Comparison of ENCODE assay signal across 19 mouse cellular contexts in the genomic region with DNA sequence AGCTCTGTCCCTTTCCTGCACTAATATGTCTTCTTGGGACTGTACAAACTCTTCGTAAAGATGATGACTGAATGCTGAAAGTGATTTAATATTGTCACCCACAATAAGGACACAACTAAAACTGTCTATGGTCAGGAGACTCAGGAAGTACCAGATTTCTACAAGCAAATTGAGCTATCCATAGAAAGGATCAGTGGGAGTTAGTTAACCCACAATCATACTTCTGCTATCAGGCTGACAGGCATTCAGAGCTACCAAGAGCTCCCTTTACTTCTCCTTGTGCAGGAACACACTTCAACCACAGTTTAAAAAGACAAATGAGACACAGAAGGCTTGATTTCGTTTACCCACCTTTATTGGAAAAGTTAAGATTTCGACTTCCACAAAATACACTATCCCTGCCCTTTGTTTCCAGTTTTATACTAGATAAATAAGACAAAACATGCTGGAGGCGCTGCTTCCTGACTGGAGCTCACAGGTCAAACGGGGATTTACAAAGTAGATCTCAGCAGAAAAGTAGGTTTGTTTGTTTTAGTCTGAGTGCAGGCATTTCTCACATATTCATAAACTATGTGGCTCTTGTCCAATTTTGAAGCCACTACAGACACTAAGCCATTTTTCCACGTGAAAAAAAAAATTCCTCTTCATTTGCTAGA.
"Had no signal": no experiment of that assay in that cellular context is flagged by ENCODE, and none has a peak within 500 bp of the region (broad histone marks: within the 10 kb centered on the region; RNA-seq: fewer than 3 reads in every experiment).

No protein-coding gene starts in this region.

- H3K4me1 ChIP-seq: liver, embryonic 13.5 days; liver, embryonic 15.5 days; megakaryocyte, embryonic 14.5 days; neural tube, embryonic 12.5 days had no signal

- H3K4me3 ChIP-seq: liver, embryonic 13.5 days; liver, embryonic 15.5 days; lung, embryonic 15.5 days; megakaryocyte, embryonic 14.5 days; midbrain, embryonic 12.5 days; neural tube, embryonic 12.5 days had no signal

- H3K4me2 ChIP-seq: liver, embryonic 13.5 days; liver, embryonic 15.5 days; lung, embryonic 15.5 days; midbrain, embryonic 12.5 days; neural tube, embryonic 12.5 days had no signal

- H3K9me3 ChIP-seq: liver, embryonic 13.5 days; liver, embryonic 15.5 days; lung, embryonic 15.5 days; midbrain, embryonic 12.5 days; neural tube, embryonic 12.5 days had no signal

- DNase-seq: liver, embryonic 13.5 days; liver, postnatal 0 days; lung, postnatal 10 days; lung, postnatal 36 days; midbrain, embryonic 14.5 days; retina, postnatal 1 day; right cerebral cortex, adult 18-20 months; right cerebral cortex, postnatal 25 days; right cerebral cortex, postnatal 4 days; spleen, adult 18-20 months; thymus, adult 18-20 months; thymus, postnatal 14 days; thymus, postnatal 36 days had no signal

- H3K27ac ChIP-seq: liver, embryonic 13.5 days; liver, embryonic 15.5 days; lung, embryonic 15.5 days; macrophage; midbrain, embryonic 12.5 days; neural tube, embryonic 12.5 days had no signal

- H3K27me3 ChIP-seq: liver, embryonic 13.5 days; liver, embryonic 15.5 days; lung, embryonic 15.5 days; megakaryocyte, embryonic 14.5 days; midbrain, embryonic 12.5 days; neural tube, embryonic 12.5 days had no signal

- H3K9ac ChIP-seq: liver, embryonic 13.5 days; liver, embryonic 15.5 days; liver, postnatal 0 days; lung, embryonic 15.5 days; midbrain, embryonic 12.5 days; neural tube, embryonic 12.5 days had no signal

- H3K36me3 ChIP-seq: liver, embryonic 13.5 days; liver, embryonic 15.5 days; lung, embryonic 15.5 days; midbrain, embryonic 12.5 days; neural tube, embryonic 12.5 days had no signal

- ATAC-seq: liver, postnatal 0 days had no signal
